Mouse (Mus musculus): ENCODE results near the gene Cpne5. TPM values are rescaled to one million over a fixed set of nuclear protein-coding genes. Genes with fewer than 3 reads are reported as not detected.

Cpne5 gene
- polyA plus RNA-seq, 1 experiment from 2014 or later, result 0.27 TPM

- no peak overlapping the region for H3K4me3 ChIP-seq (replicated peaks)
- no peak overlapping the region for H3K9ac ChIP-seq
- ATAC-seq (ENCODE audit: low read depth) (no peak), DNase-seq (no peak)
- no peaks in the 10 kb centered on the region for H3K9me3 ChIP-seq (replicated peaks)
- no peak overlapping the region for H3K27ac ChIP-seq
- no peak overlapping the region for H3K4me2 ChIP-seq
- H3K4me1 ChIP-seq (replicated peaks), result no peaks in the 10 kb centered on the region
- no peaks in the 10 kb centered on the region for H3K36me3 ChIP-seq
- H3K27me3 ChIP-seq, result no peaks in the 10 kb centered on the region
- 62% methylated on average over 7 of the region's 7 CpGs for WGBS (ENCODE audit: insufficient replicate concordance)
These were observed 31.9 kb downstream of the Cpne5 start for GRCm38 (mm10) chr17:29206052-29206451.

- no peaks in the 10 kb centered on the region for H3K36me3 ChIP-seq
- H3K4me1 ChIP-seq (replicated peaks), result no peaks in the 10 kb centered on the region
- no peak overlapping the region for H3K4me2 ChIP-seq
- H3K27me3 ChIP-seq, result no peaks in the 10 kb centered on the region
- no peaks in the 10 kb centered on the region for H3K9me3 ChIP-seq (replicated peaks)
- 64% methylated on average over 6 of the region's 6 CpGs for WGBS (ENCODE audit: insufficient replicate concordance)
- ATAC-seq (ENCODE audit: low read depth) (no peak), DNase-seq (no peak)
- no peak overlapping the region for H3K4me3 ChIP-seq (replicated peaks)
- H3K27ac ChIP-seq, result no peak overlapping the region
- no peak overlapping the region for H3K9ac ChIP-seq
These were observed 35.4 kb downstream of the Cpne5 start for GRCm38 (mm10) chr17:29202604-29203003.

- no peaks in the 10 kb centered on the region for H3K9me3 ChIP-seq (replicated peaks)
- 44% methylated on average over 7 of the region's 7 CpGs for WGBS (ENCODE audit: insufficient replicate concordance)
- ATAC-seq (ENCODE audit: low read depth) (no peak), DNase-seq (no peak)
- H3K27me3 ChIP-seq, result no peaks in the 10 kb centered on the region
- no peak overlapping the region for H3K4me2 ChIP-seq
- no peaks in the 10 kb centered on the region for H3K36me3 ChIP-seq
- H3K4me1 ChIP-seq (replicated peaks), result no peaks in the 10 kb centered on the region
- no peak overlapping the region for H3K9ac ChIP-seq
- no peak overlapping the region for H3K27ac ChIP-seq
- H3K4me3 ChIP-seq (replicated peaks), result no peak overlapping the region
These were observed 38.1 kb downstream of the Cpne5 start for GRCm38 (mm10) chr17:29199821-29200220.

- Histone ChIP-seq H3K9me3 (replicated peaks) (no peaks in the 10 kb centered on the region), H3K27me3 (no peaks in the 10 kb centered on the region), H3K4me1 (replicated peaks) (no peaks in the 10 kb centered on the region), H3K4me3 (replicated peaks) (no peak overlapping the region), H3K4me2 (no peak overlapping the region), H3K27ac (no peak overlapping the region), H3K36me3 (no peaks in the 10 kb centered on the region), H3K9ac (no peak overlapping the region)
- WGBS (ENCODE audit: insufficient replicate concordance), result 36% methylated on average over 9 of the region's 9 CpGs
- ATAC-seq (ENCODE audit: low read depth) (no peak), DNase-seq (no peak)
These were observed 38.7 kb downstream of the Cpne5 start for GRCm38 (mm10) chr17:29199151-29199800.

GRCm38 (mm10) chr17:29195579-29195978 lies 42.4 kb downstream of the Cpne5 start:
- DNase-seq (no peak), ATAC-seq (ENCODE audit: low read depth) (no peak)
- Histone ChIP-seq H3K9ac (no peak overlapping the region), H3K27me3 (no peaks in the 10 kb centered on the region), H3K9me3 (replicated peaks) (no peaks in the 10 kb centered on the region), H3K4me2 (no peak overlapping the region), H3K36me3 (no peaks in the 10 kb centered on the region), H3K27ac (no peak overlapping the region), H3K4me1 (replicated peaks) (peaks cover 10% of the 10 kb centered on the region), H3K4me3 (replicated peaks) (no peak overlapping the region)
- WGBS (ENCODE audit: insufficient replicate concordance), result 47% methylated on average over 4 of the region's 4 CpGs

- no peak for ATAC-seq (ENCODE audit: low read depth)
- no peaks in the 10 kb centered on the region for H3K9me3 ChIP-seq (replicated peaks)
These were observed 49.0 kb downstream of the Cpne5 start for GRCm38 (mm10) chr17:29188989-29189388.

GRCm38 (mm10) chr17:29186989-29187859 lies 50.7 kb downstream of the Cpne5 start:
- H3K4me1 ChIP-seq (replicated peaks), result 0 out of 2 replicates have a peak, but pooled peaks cover 5% of the 10 kb centered on the region
- H3K27ac ChIP-seq, result no peak overlapping the region
- ATAC-seq (ENCODE audit: low read depth), result no peak
- DNase-seq, result no peak
- H3K9me3 ChIP-seq (replicated peaks), result no peaks in the 10 kb centered on the region
- no peak overlapping the region for H3K4me3 ChIP-seq (replicated peaks)
- WGBS (ENCODE audit: insufficient replicate concordance), result 58% methylated on average over 10 of the region's 10 CpGs
- H3K9ac ChIP-seq, result no peak overlapping the region
- no peaks in the 10 kb centered on the region for H3K36me3 ChIP-seq
- peaks cover 22% of the 10 kb centered on the region for H3K27me3 ChIP-seq
- no peak overlapping the region for H3K4me2 ChIP-seq

More at GRCm38 (mm10) chr17:29188989-29189388, 49.0 kb downstream of the Cpne5 start:
- 14% methylated on average over 12 of the region's 12 CpGs for WGBS (ENCODE audit: insufficient replicate concordance)
- Histone ChIP-seq H3K27ac (no peak overlapping the region), H3K9ac (no peak overlapping the region), H3K36me3 (no peaks in the 10 kb centered on the region), H3K27me3 (peaks cover 22% of the 10 kb centered on the region), H3K4me2 (no peak overlapping the region), H3K4me1 (replicated peaks) (peaks cover 14% of the 10 kb centered on the region), H3K4me3 (replicated peaks) (no peak overlapping the region)
- no peak for DNase-seq

GRCm38 (mm10) chr17:29185376-29186046 lies 52.5 kb downstream of the Cpne5 start:
- DNase-seq (no peak), ATAC-seq (ENCODE audit: low read depth) (no peak)
- no peak overlapping the region for H3K27ac ChIP-seq
- H3K9ac ChIP-seq, result no peak overlapping the region
- H3K4me3 ChIP-seq (replicated peaks), result no peak overlapping the region
- WGBS (ENCODE audit: insufficient replicate concordance), result 54% methylated on average over 7 of the region's 7 CpGs
- H3K4me1 ChIP-seq (replicated peaks), result peaks cover 13% of the 10 kb centered on the region; the same call in 1 of the 2 replicates
- no peaks in the 10 kb centered on the region for H3K36me3 ChIP-seq
- peaks cover 22% of the 10 kb centered on the region for H3K27me3 ChIP-seq
- H3K4me2 ChIP-seq, result no peak overlapping the region
- H3K9me3 ChIP-seq (replicated peaks), result no peaks in the 10 kb centered on the region

- Histone ChIP-seq H3K36me3 (no peaks in the 10 kb centered on the region), H3K27me3 (0 out of 2 replicates have a peak, but pooled peaks cover under 1% of the 10 kb centered on the region), H3K4me3 (replicated peaks) (no peak overlapping the region), H3K4me1 (replicated peaks) (peaks cover 8% of the 10 kb centered on the region; the same call in 1 of the 2 replicates), H3K4me2 (no peak overlapping the region), H3K9me3 (replicated peaks) (no peaks in the 10 kb centered on the region), H3K9ac (no peak overlapping the region), H3K27ac (no peak overlapping the region)
- ATAC-seq (ENCODE audit: low read depth) (no peak), DNase-seq (no peak)
- 62% methylated on average over 11 of the region's 11 CpGs for WGBS (ENCODE audit: insufficient replicate concordance)
These were observed 54.8 kb downstream of the Cpne5 start for GRCm38 (mm10) chr17:29183162-29183561.

- H3K36me3 ChIP-seq, result no peaks in the 10 kb centered on the region
- ATAC-seq (ENCODE audit: low read depth), result no peak
- no peaks in the 10 kb centered on the region for H3K27me3 ChIP-seq
- no peak overlapping the region for H3K4me3 ChIP-seq (replicated peaks)
- peaks cover 8% of the 10 kb centered on the region; the same call in 1 of the 2 replicates for H3K4me1 ChIP-seq (replicated peaks)
- no peak for DNase-seq
- H3K9ac ChIP-seq, result no peak overlapping the region
- no peaks in the 10 kb centered on the region for H3K9me3 ChIP-seq (replicated peaks)
- 43% methylated on average over 5 of the region's 5 CpGs for WGBS (ENCODE audit: insufficient replicate concordance)
- no peak overlapping the region for H3K27ac ChIP-seq
- H3K4me2 ChIP-seq, result no peak overlapping the region
These were observed 56.2 kb downstream of the Cpne5 start for GRCm38 (mm10) chr17:29181751-29182150.

- no peak overlapping the region for H3K9ac ChIP-seq
- no peak for DNase-seq
- H3K27ac ChIP-seq, result no peak overlapping the region
- 44% methylated on average over 4 of the region's 4 CpGs for WGBS (ENCODE audit: insufficient replicate concordance)
- H3K4me1 ChIP-seq (replicated peaks), result peaks cover 8% of the 10 kb centered on the region; the same call in 1 of the 2 replicates
- no peak for ATAC-seq (ENCODE audit: low read depth)
- H3K36me3 ChIP-seq, result no peaks in the 10 kb centered on the region
- H3K4me3 ChIP-seq (replicated peaks), result no peak overlapping the region
- no peak overlapping the region for H3K4me2 ChIP-seq
- no peaks in the 10 kb centered on the region for H3K27me3 ChIP-seq
- no peaks in the 10 kb centered on the region for H3K9me3 ChIP-seq (replicated peaks)
These were observed 57.4 kb downstream of the Cpne5 start for GRCm38 (mm10) chr17:29180406-29181127.
